Mouse (Mus musculus) forebrain, embryonic 11.5 days (tissue): ENCODE results near the gene Tdo2. TPM values are rescaled to one million over a fixed set of nuclear protein-coding genes. Genes with fewer than 3 reads are reported as not detected.

Source experiments
- ATAC-seq: fragments of 200-750 bp; cut with Nextera tagmentation; replicated peaks from 2 replicates; pipeline ENCODE4 v1.8.0; 2017; ENCODE audit warnings: moderate TSS enrichment; ENCODE audit not compliant: low FRiP score
- DNase-seq: peaks from one replicate; pipeline ENCODE4 v3.0.0-alpha.2; 2017; ENCODE audit warnings: low spot score
- H3K27ac ChIP-seq: fragments of 300-500 bp; sonication (generic); 2 replicates; pipeline ENCODE4 v1.5.1; 2014; ENCODE audit warnings: low read depth, low read length
- H3K27me3 ChIP-seq: fragments of 300-500 bp; sonication (generic); 2 replicates; pipeline ENCODE4 v1.6.1; 2014; ENCODE audit warnings: mild to moderate bottlenecking, low read length, mixed read lengths; ENCODE audit not compliant: control insufficient read depth, insufficient read depth
- H3K36me3 ChIP-seq: fragments of 300-500 bp; sonication (generic); 2 replicates; pipeline ENCODE4 v1.6.1; 2014; ENCODE audit warnings: mild to moderate bottlenecking, low read length, moderate library complexity, mixed read lengths; ENCODE audit not compliant: control insufficient read depth, insufficient read depth
- H3K4me1 ChIP-seq: fragments of 300-500 bp; sonication (generic); replicated peaks from 2 replicates; pipeline ENCODE4 v1.6.1; 2014; ENCODE audit warnings: low read length, mixed read lengths; ENCODE audit not compliant: control insufficient read depth, insufficient read depth
- H3K4me2 ChIP-seq: fragments of 300-500 bp; sonication (generic); 2 replicates; pipeline ENCODE4 v1.6.1; 2014; ENCODE audit warnings: low read depth, mild to moderate bottlenecking, low read length, moderate library complexity, mixed read lengths; ENCODE audit not compliant: severe bottlenecking
- H3K4me3 ChIP-seq: fragments of 300-500 bp; sonication (generic); 2 replicates; pipeline ENCODE4 v1.5.1; 2014; ENCODE audit warnings: low read depth, low read length
- H3K9ac ChIP-seq: fragments of 300-500 bp; sonication (generic); 2 replicates; pipeline ENCODE4 v1.6.1; 2014; ENCODE audit warnings: low read length
- H3K9me3 ChIP-seq: fragments of 300-500 bp; sonication (generic); 2 replicates; pipeline ENCODE4 v1.6.1; 2016; ENCODE audit warnings: low read length, mixed read lengths; ENCODE audit not compliant: control insufficient read depth
- WGBS: fragments of 180-500 bp; shearing (Covaris S2); extraction: QIAGEN DNeasy Blood & Tissue Kit; methylation state at CpG from one replicate; pipeline ENCODE4 v1.1.7; 2014; 5-methylcytosine and 5-hydroxymethylcytosine counted together
- polyA plus RNA-seq: library from polyadenylated mRNA; unstranded; fragments of >200 nt; fragmentation: Nextera tagmentation; extraction: Ambion mirVana; gene quantifications from 2 replicates; pipeline ENCODE4 v1.2.1, GENCODE M21; 2014

Gene Tdo2
- polyA plus RNA-seq, 1 experiment from 2014 or later, result not detected

DNA sequence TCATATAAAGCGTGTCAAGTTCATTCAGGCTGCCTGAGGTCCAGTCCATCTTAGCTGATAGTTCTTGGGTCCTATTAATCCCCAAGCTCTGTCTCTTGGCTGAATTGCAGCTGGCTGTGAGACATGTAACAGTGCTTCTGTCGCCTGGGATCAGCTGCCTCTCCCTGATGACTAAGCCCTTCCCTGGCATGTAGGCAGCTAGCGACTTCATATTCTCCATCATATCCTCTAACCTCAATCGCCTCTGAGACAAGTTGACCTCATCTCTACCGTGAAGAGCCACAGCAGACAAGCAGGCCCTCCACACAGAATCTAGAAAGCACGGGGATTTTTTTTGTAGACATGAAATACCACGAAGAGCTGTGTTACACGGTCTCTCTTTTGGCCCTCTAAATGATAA, 57.8 kb downstream of the Tdo2 start:
- no peak overlapping the region for H3K4me3 ChIP-seq
- H3K27ac ChIP-seq, result no peak overlapping the region
- no peaks in the 10 kb centered on the region for H3K27me3 ChIP-seq
- 90% methylated on average over 8 of the region's 8 CpGs for WGBS
- DNase-seq (no peak), ATAC-seq (no peak)
- no peak overlapping the region for H3K9ac ChIP-seq
- no peaks in the 10 kb centered on the region for H3K9me3 ChIP-seq
- H3K36me3 ChIP-seq, result no peaks in the 10 kb centered on the region
- H3K4me2 ChIP-seq, result no peak overlapping the region
- no peaks in the 10 kb centered on the region for H3K4me1 ChIP-seq

DNA sequence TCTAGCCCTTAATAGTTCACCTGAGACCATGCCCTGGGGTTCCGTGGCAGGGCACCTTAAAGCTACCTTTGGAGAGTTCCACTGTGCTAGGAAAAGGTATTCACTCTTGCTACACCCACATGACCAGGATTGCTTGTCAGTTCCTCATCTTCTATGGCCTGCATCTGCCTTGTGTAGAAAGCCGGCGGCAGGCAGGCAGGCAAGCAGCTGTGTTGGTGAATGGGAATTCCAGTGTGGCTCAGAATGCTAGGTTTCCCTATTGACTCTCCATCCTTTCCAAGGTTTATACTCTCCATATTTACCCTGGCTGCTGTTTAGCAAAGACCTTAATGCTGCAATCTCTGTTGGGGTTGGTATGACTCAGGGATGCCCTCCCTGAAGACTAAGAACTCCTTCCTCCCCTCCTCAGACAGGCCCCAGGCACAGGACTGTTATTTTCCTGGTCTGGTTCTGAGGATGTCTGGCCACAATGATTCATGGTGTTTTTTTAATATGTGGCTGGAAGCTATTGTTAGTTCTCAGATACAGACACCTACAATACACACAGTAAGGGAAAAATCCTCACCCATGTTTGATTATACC, 58.6 kb downstream of the Tdo2 start:
- DNase-seq, result no peak
- no peaks in the 10 kb centered on the region for H3K4me1 ChIP-seq
- H3K27ac ChIP-seq, result no peak overlapping the region
- no peak for ATAC-seq
- H3K36me3 ChIP-seq, result no peaks in the 10 kb centered on the region
- no peaks in the 10 kb centered on the region for H3K9me3 ChIP-seq
- H3K27me3 ChIP-seq, result no peaks in the 10 kb centered on the region
- no peak overlapping the region for H3K4me3 ChIP-seq
- no peak overlapping the region for H3K4me2 ChIP-seq
- WGBS, result 81% methylated on average over 3 of the region's 3 CpGs
- H3K9ac ChIP-seq, result no peak overlapping the region

DNA sequence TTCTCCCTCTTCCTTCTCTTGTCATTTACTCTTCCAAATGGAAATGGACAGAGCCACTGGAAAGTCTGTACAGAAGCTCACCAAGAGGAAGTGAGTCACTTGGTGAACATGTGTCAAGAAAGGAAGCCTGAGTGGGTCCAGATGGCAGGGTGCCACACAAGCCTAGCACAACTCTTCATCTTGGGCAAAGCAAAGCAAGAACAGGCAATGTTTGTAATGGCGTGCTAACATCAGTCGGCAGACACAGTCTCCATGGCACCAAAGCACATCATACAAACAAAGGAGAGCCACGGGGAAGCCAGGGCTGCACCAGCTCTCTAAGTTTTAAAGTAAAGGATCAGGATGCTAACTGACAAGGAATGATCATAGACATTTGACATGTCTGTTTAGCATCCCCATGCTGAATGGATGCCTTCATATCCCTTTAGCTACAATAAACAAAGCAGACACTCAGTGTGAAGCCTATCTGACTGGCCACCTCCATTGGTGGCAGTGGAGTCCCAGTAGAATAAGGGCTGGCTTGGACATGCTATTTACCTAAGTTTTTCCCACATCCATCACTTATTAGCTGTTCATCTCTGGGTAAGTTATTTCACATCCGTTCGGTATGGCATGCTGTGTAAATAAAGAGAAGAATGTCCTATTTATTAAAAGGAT, 59.8 kb downstream of the Tdo2 start:
- H3K4me1 ChIP-seq, result no peaks in the 10 kb centered on the region
- H3K27me3 ChIP-seq, result no peaks in the 10 kb centered on the region
- no peaks in the 10 kb centered on the region for H3K36me3 ChIP-seq
- no peak overlapping the region for H3K27ac ChIP-seq
- no peak overlapping the region for H3K9ac ChIP-seq
- H3K4me2 ChIP-seq, result no peak overlapping the region
- no peak for ATAC-seq
- H3K9me3 ChIP-seq, result no peaks in the 10 kb centered on the region
- WGBS, result 88% methylated on average over 5 of the region's 5 CpGs
- H3K4me3 ChIP-seq, result no peak overlapping the region
- DNase-seq, result no peak

DNA sequence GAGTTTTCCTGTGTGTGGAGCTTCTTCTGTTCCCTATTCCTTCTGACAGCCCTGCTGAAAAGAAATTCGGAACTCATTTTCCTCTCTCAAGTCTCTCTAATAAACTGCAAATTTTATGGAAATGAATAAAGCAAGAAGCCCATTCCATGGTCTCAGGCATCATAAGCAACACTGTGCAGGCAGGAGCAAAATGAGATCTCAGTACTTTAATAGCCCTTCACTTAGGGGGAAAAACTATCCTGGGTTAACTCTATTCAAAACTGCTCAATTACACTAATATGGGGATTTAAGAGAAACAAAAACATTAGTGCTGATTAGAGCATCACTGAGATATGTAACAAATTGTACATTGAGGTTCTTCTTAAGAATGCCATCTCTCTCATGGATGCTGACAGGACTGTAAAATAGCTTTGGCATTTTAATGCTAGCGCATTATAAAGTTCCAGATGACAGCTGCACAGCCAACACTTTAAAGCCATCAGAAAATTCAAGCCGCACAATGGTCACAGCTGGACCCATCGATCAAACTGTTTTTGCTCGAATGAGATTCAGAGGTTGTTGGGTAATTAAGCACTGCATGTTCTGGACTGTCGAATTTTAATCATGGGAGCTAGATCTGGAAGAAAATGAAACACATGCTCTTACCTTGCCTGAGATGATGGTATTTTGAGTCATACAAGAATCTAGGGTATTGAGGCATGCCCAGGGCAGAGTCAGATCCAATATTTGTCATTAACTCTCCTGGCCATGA, 65.5 kb downstream of the Tdo2 start:
- DNase-seq (no peak), ATAC-seq (peak; percentile 74)
- no peaks in the 10 kb centered on the region for H3K27me3 ChIP-seq
- no peaks in the 10 kb centered on the region for H3K9me3 ChIP-seq
- no peak overlapping the region for H3K9ac ChIP-seq
- H3K27ac ChIP-seq, result no peak overlapping the region
- H3K4me3 ChIP-seq, result no peak overlapping the region
- 54% methylated on average over 6 of the region's 6 CpGs for WGBS
- H3K36me3 ChIP-seq, result no peaks in the 10 kb centered on the region
- H3K4me2 ChIP-seq, result no peak overlapping the region
- H3K4me1 ChIP-seq, result no peaks in the 10 kb centered on the region

Other genes with a start within 250 kb of the Tdo2 start
- gene Ctso, start 43.6 kb downstream of the Tdo2 start, polyA plus RNA-seq, result 5.2 and 5.8 TPM in 2 replicates
- not detected in 2 replicates for gene Asic5, start 6.1 kb upstream of the Tdo2 start, polyA plus RNA-seq
- 5.8 and 7.2 TPM in 2 replicates for gene Gucy1b1, start 98.5 kb upstream of the Tdo2 start, polyA plus RNA-seq
- gene Gucy1a1, start 169.6 kb upstream of the Tdo2 start, polyA plus RNA-seq, result 2.4 and 2.6 TPM in 2 replicates